Mouse (Mus musculus): ENCODE measurements at regions not wholly inside any gene's neighbourhood (a gene's known extent, or its start where the extent isn't known, plus 50 kb on each side); places are given as distances from the start of the nearest gene placed in this dataset.

DNA sequence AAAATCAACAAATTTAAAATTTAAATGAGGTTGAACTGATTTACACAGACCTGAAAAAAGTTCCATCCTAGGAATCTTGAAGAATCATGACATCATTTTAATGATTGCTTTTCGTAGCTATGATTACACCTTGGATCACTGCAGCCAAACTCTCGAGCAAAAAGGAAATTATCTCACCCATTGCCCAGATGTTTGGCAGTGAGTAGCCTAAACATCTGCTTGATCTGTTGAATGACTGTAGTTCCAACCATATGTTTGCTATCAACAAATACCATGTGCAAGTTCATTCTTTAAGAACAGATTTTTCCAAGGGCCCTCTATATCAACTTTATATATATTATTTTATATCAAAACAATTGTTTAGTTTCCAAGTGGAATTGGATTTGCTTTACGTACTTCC, 296.6 kb downstream of the Dmac1 start:
- H3K27ac ChIP-seq (ENCODE audit: insufficient read depth, low read length) = no peak overlapping the region
- no peaks in the 10 kb centered on the region for H3K4me1 ChIP-seq (ENCODE audit: control insufficient read depth, insufficient read depth, low read length)
- TF ChIP-seq POLR2A (IDR thresholded peaks at IDR 0.05; ENCODE audit: extremely low read depth, insufficient read depth, low read length) = no peak

DNA sequence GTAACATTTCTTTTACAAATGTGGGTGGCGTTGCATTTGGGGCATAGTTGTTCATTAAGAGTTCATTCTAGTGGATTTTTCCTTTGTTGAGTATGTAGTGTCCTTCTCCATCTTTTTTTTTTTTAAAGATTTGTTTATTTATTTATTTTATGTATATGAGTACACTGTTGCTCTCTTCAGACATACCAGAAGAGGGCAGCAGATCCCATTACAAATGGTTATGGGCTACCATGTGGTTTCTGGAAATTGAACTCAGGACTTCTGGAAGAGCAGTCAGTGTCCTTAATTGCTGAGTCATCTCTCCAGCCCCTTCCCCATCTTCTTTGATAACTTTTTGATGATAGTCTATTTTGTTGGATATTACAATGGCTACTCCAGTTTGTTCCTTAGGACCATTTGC, 306.0 kb downstream of the Dmac1 start:
- TF ChIP-seq POLR2A (IDR thresholded peaks at IDR 0.05; ENCODE audit: extremely low read depth, insufficient read depth, low read length) = no peak
- 0 out of 2 replicates have a peak, but pooled peaks have one; percentile 4 for TF ChIP-seq CTCF (IDR thresholded peaks at IDR 0.05; ENCODE audit: extremely low read depth, insufficient read depth, low read length)
- H3K27ac ChIP-seq (ENCODE audit: insufficient read depth, low read length) = no peak overlapping the region
- H3K4me1 ChIP-seq (ENCODE audit: control insufficient read depth, insufficient read depth, low read length) = no peaks in the 10 kb centered on the region
- no peak overlapping the region for H3K4me3 ChIP-seq (ENCODE audit: insufficient read depth, low read length)

More for the DNA sequence above, 296.6 kb downstream of the Dmac1 start:
- H3K4me3 ChIP-seq (ENCODE audit: insufficient read depth, low read length) = no peak overlapping the region

All from cortical plate, adult 2 months (tissue).